Mouse (Mus musculus) kidney, adult 2 months (tissue): ENCODE measurements around the gene Nefh.

Source experiments
- CTCF ChIP-seq: fragments of 200-500 bp; conservative IDR thresholded peaks from 2 replicates; pipeline ENCODE4 v1.5.1; 2011; ENCODE audit warnings: low read depth, mild to moderate bottlenecking, control low read depth, low read length, moderate library complexity, mixed read lengths; ENCODE audit not compliant: insufficient read depth, insufficient read length
- POLR2A ChIP-seq: fragments of 200-500 bp; IDR thresholded peaks from one replicate; pipeline ENCODE4 v1.6.1; 2011; ENCODE audit warnings: low read depth, low read length, control low read depth

GRCm38 (mm10) chr11:4968376-4968775 lies 20.5 kb upstream of the Nefh start:
- TF ChIP-seq CTCF (no peak), POLR2A (no peak)
